Mouse (Mus musculus): ENCODE data around the gene Grap. TPM values are rescaled to one million over a fixed set of nuclear protein-coding genes. Genes with fewer than 3 reads are reported as not detected.

The Grap gene
- polyA plus RNA-seq, 1 experiment from 2014 or later, result 7.8 TPM

GRCm38 (mm10) chr11:61642106-61642505 lies 11.0 kb upstream of the Grap start:
- Histone ChIP-seq H3K27ac (replicated peaks) (no peak overlapping the region), H3K9ac (replicated peaks) (no peak overlapping the region), H3K27me3 (no peaks in the 10 kb centered on the region), H3K4me1 (no peaks in the 10 kb centered on the region), H3K4me2 (replicated peaks) (no peak overlapping the region), H3K9me3 (no peaks in the 10 kb centered on the region), H3K4me3 (no peak overlapping the region), H3K36me3 (no peaks in the 10 kb centered on the region)
- no peak for ATAC-seq (ENCODE audit: low FRiP score, low read depth)
- WGBS, result 91% methylated on average over 7 of the region's 7 CpGs

GRCm38 (mm10) chr11:61643184-61643961 lies 9.7 kb upstream of the Grap start:
- no peak for ATAC-seq (ENCODE audit: low FRiP score, low read depth)

DNA sequence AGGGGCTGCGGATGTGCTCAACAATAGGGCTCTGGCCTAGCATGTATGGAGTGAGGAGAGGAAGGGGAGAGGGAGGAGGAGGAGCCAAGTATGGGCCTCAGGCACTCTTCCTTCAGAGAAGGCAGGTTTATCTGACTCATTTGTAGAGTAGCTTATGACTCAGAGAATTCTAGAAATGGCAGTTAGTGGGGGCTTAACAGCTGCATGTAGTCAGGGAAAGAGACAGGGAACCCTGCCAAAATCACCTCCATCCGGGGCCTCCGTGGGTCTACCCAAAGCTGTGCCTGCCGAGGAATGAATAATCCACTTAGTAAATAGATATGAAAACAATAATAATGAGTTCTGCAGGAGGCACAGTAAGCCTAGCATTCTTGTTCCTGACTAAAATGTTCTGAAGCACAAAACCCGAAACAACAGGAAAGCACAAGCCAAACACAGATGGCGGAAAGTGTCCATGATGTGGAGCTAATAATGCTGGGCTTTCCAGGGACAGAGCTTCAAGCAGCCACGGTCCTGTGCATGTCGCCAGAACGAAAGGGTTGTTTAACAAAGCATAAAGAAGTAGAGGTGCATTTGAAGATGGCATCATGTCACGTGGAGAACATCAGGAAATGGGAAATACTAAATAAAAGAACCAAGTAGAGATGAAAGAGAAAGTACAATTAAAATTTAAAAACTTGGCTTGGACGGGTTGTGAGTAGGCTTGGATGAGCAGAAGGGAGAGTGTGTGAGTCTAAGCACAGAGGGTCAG lies 8.3 kb upstream of the Grap start:
- no peak for ATAC-seq (ENCODE audit: low FRiP score, low read depth)
- Histone ChIP-seq H3K9ac (replicated peaks) (0 out of 2 replicates have a peak overlapping the region, but pooled peaks have one; percentile 28), H3K4me2 (replicated peaks) (no peak overlapping the region), H3K9me3 (no peaks in the 10 kb centered on the region), H3K4me3 (no peak overlapping the region), H3K27ac (replicated peaks) (no peak overlapping the region), H3K4me1 (no peaks in the 10 kb centered on the region), H3K27me3 (no peaks in the 10 kb centered on the region), H3K36me3 (no peaks in the 10 kb centered on the region)
- 81% methylated on average over 11 of the region's 11 CpGs for WGBS

More at GRCm38 (mm10) chr11:61643184-61643961, 9.7 kb upstream of the Grap start:
- H3K4me2 ChIP-seq (replicated peaks), result no peak overlapping the region
- 81% methylated on average over 5 of the region's 5 CpGs for WGBS
- H3K27ac ChIP-seq (replicated peaks), result no peak overlapping the region
- no peaks in the 10 kb centered on the region for H3K27me3 ChIP-seq
- no peaks in the 10 kb centered on the region for H3K36me3 ChIP-seq
- H3K9ac ChIP-seq (replicated peaks), result no peak overlapping the region
- H3K4me3 ChIP-seq, result no peak overlapping the region
- no peaks in the 10 kb centered on the region for H3K4me1 ChIP-seq
- H3K9me3 ChIP-seq, result no peaks in the 10 kb centered on the region

GRCm38 (mm10) chr11:61645357-61645857 lies 7.7 kb upstream of the Grap start:
- Histone ChIP-seq H3K27ac (replicated peaks) (no peak overlapping the region), H3K4me1 (no peaks in the 10 kb centered on the region), H3K27me3 (no peaks in the 10 kb centered on the region), H3K9ac (replicated peaks) (no peak overlapping the region), H3K4me2 (replicated peaks) (no peak overlapping the region), H3K4me3 (no peak overlapping the region), H3K36me3 (no peaks in the 10 kb centered on the region), H3K9me3 (no peaks in the 10 kb centered on the region)
- no peak for ATAC-seq (ENCODE audit: low FRiP score, low read depth)
- 76% methylated on average over 5 of the region's 5 CpGs for WGBS

- no peak for ATAC-seq (ENCODE audit: low FRiP score, low read depth)
- WGBS, result 59% methylated on average over 2 of the region's 2 CpGs
Observed at GRCm38 (mm10) chr11:61646499-61647039, 6.5 kb upstream of the Grap start.

DNA sequence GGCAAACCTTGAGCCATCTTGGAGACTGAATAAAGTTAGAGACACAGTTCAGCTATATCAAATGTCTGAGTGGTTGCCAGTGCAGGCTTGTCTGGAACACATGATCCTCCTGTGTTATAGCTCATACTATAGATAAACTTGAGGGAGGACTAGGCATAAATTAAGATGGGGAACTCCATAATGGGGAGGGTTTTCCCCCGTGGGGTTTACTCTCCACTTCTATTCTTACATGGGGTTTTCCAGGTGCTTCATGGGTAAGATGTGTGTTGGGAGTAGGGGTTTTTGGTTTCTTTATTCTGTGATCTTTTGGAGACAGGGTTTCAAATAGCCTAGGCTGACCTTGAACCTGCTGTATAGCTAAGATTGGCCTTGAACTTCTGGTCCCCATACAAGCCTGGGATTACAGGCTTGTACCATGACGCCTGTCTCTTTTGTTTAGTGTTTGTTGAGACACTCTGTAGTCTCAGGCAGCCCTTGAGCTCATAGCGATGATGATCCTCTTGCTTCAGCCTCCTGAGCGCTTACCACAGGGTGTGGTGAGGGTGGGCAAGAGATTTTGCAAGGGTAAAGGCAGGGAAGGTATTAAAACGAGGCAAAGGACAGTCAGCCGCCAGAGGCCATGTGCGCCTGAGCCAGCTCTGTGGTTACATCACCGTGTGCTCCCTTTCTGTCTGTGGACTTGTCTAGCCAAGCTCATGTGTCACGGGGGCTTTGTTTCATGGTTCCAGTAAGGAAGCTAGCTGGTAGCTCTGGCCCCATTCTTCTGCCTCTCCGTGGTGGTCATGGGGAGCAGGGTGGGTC lies 5.8 kb upstream of the Grap start:
- Histone ChIP-seq H3K4me2 (replicated peaks) (no peak overlapping the region), H3K9ac (replicated peaks) (no peak overlapping the region), H3K27ac (replicated peaks) (no peak overlapping the region), H3K36me3 (no peaks in the 10 kb centered on the region), H3K4me3 (no peak overlapping the region), H3K27me3 (no peaks in the 10 kb centered on the region), H3K9me3 (no peaks in the 10 kb centered on the region), H3K4me1 (no peaks in the 10 kb centered on the region)
- ATAC-seq (ENCODE audit: low FRiP score, low read depth), result no peak
- 72% methylated on average over 10 of the region's 10 CpGs for WGBS

More at GRCm38 (mm10) chr11:61646499-61647039, 6.5 kb upstream of the Grap start:
- Histone ChIP-seq H3K4me3 (no peak overlapping the region), H3K36me3 (no peaks in the 10 kb centered on the region), H3K27ac (replicated peaks) (no peak overlapping the region), H3K4me1 (no peaks in the 10 kb centered on the region), H3K27me3 (no peaks in the 10 kb centered on the region), H3K9ac (replicated peaks) (no peak overlapping the region), H3K9me3 (no peaks in the 10 kb centered on the region), H3K4me2 (replicated peaks) (no peak overlapping the region)

GRCm38 (mm10) chr11:61647956-61648748 lies 4.9 kb upstream of the Grap start:
- no peak overlapping the region for H3K4me2 ChIP-seq (replicated peaks)
- no peaks in the 10 kb centered on the region for H3K36me3 ChIP-seq
- H3K9ac ChIP-seq (replicated peaks), result no peak overlapping the region
- H3K27me3 ChIP-seq, result no peaks in the 10 kb centered on the region
- ATAC-seq (ENCODE audit: low FRiP score, low read depth), result no peak
- H3K4me3 ChIP-seq, result no peak overlapping the region
- H3K9me3 ChIP-seq, result no peaks in the 10 kb centered on the region
- WGBS, result 84% methylated on average over 6 of the region's 6 CpGs
- H3K27ac ChIP-seq (replicated peaks), result no peak overlapping the region
- no peaks in the 10 kb centered on the region for H3K4me1 ChIP-seq

DNA sequence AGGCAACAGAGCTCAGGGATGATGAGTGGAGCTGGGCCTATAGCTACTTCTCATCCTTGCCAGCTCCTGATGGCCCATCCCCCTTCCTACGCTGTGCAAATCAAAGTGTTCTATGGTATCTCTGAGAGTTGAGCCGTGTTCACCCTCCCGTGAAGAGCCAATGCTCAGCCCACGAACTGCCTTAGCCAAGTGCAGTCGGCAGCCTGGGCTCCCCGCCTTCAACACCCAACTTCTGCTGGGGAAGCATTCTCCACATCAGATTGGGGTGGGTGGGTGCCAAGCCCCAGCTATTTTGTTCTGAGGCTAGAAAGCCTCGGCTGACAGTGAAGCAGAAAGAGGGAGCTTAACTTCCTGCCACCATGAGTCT lies 4.3 kb upstream of the Grap start:
- no peaks in the 10 kb centered on the region for H3K27me3 ChIP-seq
- no peak overlapping the region for H3K4me3 ChIP-seq
- no peak overlapping the region for H3K27ac ChIP-seq (replicated peaks)
- no peak overlapping the region for H3K9ac ChIP-seq (replicated peaks)
- no peaks in the 10 kb centered on the region for H3K36me3 ChIP-seq
- 77% methylated on average over 7 of the region's 7 CpGs for WGBS
- ATAC-seq (ENCODE audit: low FRiP score, low read depth), result no peak
- H3K9me3 ChIP-seq, result no peaks in the 10 kb centered on the region
- no peak overlapping the region for H3K4me2 ChIP-seq (replicated peaks)
- H3K4me1 ChIP-seq, result no peaks in the 10 kb centered on the region

DNA sequence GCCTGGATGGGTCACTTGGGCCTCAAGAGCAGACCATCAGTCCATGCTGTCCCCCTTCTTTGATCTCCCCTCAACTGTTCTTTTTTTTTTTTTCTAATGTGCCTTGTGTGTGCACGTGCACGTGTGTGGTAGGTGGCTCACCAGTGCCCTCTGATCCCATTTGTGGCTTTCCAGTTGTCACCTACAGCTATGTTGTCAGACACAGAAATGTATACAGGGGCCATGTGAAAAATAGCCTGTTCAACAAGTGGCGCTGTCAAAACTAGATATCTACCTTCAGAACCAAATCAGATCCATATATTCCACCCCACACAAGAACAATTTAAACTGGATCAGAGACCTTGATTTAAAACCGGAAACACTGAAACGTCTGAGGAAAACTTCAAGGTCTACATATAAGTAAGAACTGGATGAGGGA lies 3.9 kb upstream of the Grap start:
- no peak overlapping the region for H3K9ac ChIP-seq (replicated peaks)
- WGBS, result 89% methylated on average over 5 of the region's 5 CpGs
- no peak for ATAC-seq (ENCODE audit: low FRiP score, low read depth)
- no peaks in the 10 kb centered on the region for H3K4me1 ChIP-seq
- H3K36me3 ChIP-seq, result no peaks in the 10 kb centered on the region
- no peak overlapping the region for H3K27ac ChIP-seq (replicated peaks)
- H3K27me3 ChIP-seq, result no peaks in the 10 kb centered on the region
- H3K9me3 ChIP-seq, result no peaks in the 10 kb centered on the region
- H3K4me3 ChIP-seq, result no peak overlapping the region
- no peak overlapping the region for H3K4me2 ChIP-seq (replicated peaks)

GRCm38 (mm10) chr11:61649626-61650025 lies 3.4 kb upstream of the Grap start:
- Histone ChIP-seq H3K9ac (replicated peaks) (no peak overlapping the region), H3K4me2 (replicated peaks) (no peak overlapping the region), H3K27me3 (no peaks in the 10 kb centered on the region), H3K9me3 (no peaks in the 10 kb centered on the region), H3K4me1 (no peaks in the 10 kb centered on the region), H3K4me3 (no peak overlapping the region), H3K36me3 (no peaks in the 10 kb centered on the region), H3K27ac (replicated peaks) (no peak overlapping the region)
- no peak for ATAC-seq (ENCODE audit: low FRiP score, low read depth)
- WGBS, result 91% methylated on average over 4 of the region's 4 CpGs

Data from midbrain, embryonic 12.5 days (tissue).